Mouse (Mus musculus) midbrain, embryonic 16.5 days (tissue): Measurements from ENCODE around the gene Ms4a4a. TPM values are rescaled to one million over a fixed set of nuclear protein-coding genes. Genes with fewer than 3 reads are reported as not detected.

ENCODE experiments used
- ATAC-seq: fragments of 200-750 bp; cut with Nextera tagmentation; 2 replicates; pipeline ENCODE4 v1.8.0; 2017; ENCODE audit warnings: moderate TSS enrichment
- H3K27ac ChIP-seq: fragments of 300-500 bp; sonication (generic); 2 replicates; pipeline ENCODE4 v1.5.1; 2014; ENCODE audit warnings: mild to moderate bottlenecking, low read length, mixed read lengths
- H3K27me3 ChIP-seq: fragments of 300-500 bp; sonication (generic); 2 replicates; pipeline ENCODE4 v1.6.1; 2014; ENCODE audit warnings: low read depth, low read length, mixed read lengths; ENCODE audit not compliant: control insufficient read depth, insufficient read depth
- H3K36me3 ChIP-seq: fragments of 300-500 bp; sonication (generic); 2 replicates; pipeline ENCODE4 v1.6.1; 2014; ENCODE audit warnings: mild to moderate bottlenecking, low read length, moderate library complexity, mixed read lengths; ENCODE audit not compliant: control insufficient read depth, insufficient read depth
- H3K4me1 ChIP-seq: fragments of 300-500 bp; sonication (generic); 2 replicates; pipeline ENCODE4 v1.6.1; 2014; ENCODE audit warnings: mild to moderate bottlenecking, low read length, mixed read lengths; ENCODE audit not compliant: control insufficient read depth, insufficient read depth
- H3K4me2 ChIP-seq: fragments of 300-500 bp; sonication (generic); 2 replicates; pipeline ENCODE4 v1.6.1; 2014; ENCODE audit warnings: mild to moderate bottlenecking, low read length, mixed read lengths
- H3K4me3 ChIP-seq: fragments of 300-500 bp; sonication (generic); 2 replicates; pipeline ENCODE4 v1.5.1; 2014; ENCODE audit warnings: low read depth, mild to moderate bottlenecking, low read length, moderate library complexity, mixed read lengths
- H3K9ac ChIP-seq: fragments of 300-500 bp; sonication (generic); 2 replicates; pipeline ENCODE4 v1.6.1; 2014; ENCODE audit warnings: low read depth, low read length, mixed read lengths
- H3K9me3 ChIP-seq: fragments of 300-500 bp; sonication (generic); replicated peaks from 2 replicates; pipeline ENCODE4 v1.6.1; 2014; ENCODE audit warnings: mild to moderate bottlenecking, low read length, mixed read lengths; ENCODE audit not compliant: control insufficient read depth, poor library complexity, severe bottlenecking
- WGBS: fragments of 180-500 bp; shearing (Covaris S2); extraction: QIAGEN DNeasy Blood & Tissue Kit; methylation state at CpG from one replicate; pipeline ENCODE4 v1.1.7; 2014; 5-methylcytosine and 5-hydroxymethylcytosine counted together
- polyA plus RNA-seq: library from polyadenylated mRNA; unstranded; fragments of >200 nt; fragmentation: Nextera tagmentation; extraction: Ambion mirVana; gene quantifications from 2 replicates; pipeline ENCODE4 v1.2.1, GENCODE M21; 2015

Ms4a4a gene
- polyA plus RNA-seq, 1 experiment from 2014 or later: 2.1 TPM

DNA sequence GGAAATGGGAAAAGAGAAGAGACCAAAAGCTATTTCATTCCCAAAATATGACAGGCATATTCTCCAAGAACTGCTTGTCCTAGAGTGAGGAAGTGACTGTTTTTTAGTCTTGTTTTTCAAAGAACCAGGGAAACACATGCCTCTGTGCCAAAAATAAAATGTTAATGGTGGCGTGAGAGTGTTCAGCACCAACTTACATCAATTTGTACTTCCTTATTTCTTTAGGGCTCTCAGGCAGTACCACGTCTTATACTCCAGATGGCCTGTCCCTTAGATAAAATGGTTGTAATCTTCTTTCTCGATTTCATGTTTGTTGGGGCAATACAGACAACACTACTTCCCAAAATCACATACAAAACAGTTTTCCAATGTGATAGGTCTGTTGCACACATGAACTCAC, 7.0 kb upstream of the Ms4a4a start:
- no peaks in the 10 kb centered on the region for H3K4me1 ChIP-seq
- no peaks in the 10 kb centered on the region for H3K27me3 ChIP-seq
- H3K9ac ChIP-seq: no peak overlapping the region
- no peak overlapping the region for H3K27ac ChIP-seq
- H3K36me3 ChIP-seq: no peaks in the 10 kb centered on the region
- no peak for ATAC-seq
- no peaks in the 10 kb centered on the region for H3K9me3 ChIP-seq
- H3K4me2 ChIP-seq: no peak overlapping the region
- 83% methylated on average over 3 of the region's 3 CpGs for WGBS
- no peak overlapping the region for H3K4me3 ChIP-seq

DNA sequence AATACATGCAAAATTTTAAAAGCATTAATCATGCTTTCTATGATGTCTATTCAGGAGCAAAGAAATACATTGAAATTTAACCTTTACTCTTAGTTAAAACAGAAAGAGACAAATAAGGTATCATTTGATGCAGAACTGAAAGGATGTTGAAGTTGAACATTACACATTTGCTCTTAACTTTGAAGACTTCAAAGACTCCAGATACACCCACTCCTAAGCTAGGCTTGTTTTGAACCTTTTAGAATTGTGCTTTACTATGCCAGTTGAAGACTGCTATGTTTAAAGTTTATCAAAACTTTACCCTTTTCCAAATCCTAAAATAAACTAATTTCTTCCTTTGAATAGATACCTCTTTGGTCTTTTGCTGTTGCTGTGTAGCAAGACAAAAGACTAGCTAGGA, 4.1 kb upstream of the Ms4a4a start:
- H3K4me1 ChIP-seq: no peaks in the 10 kb centered on the region
- no peak overlapping the region for H3K9ac ChIP-seq
- no peak overlapping the region for H3K4me3 ChIP-seq
- no peaks in the 10 kb centered on the region for H3K36me3 ChIP-seq
- H3K27ac ChIP-seq: no peak overlapping the region
- H3K4me2 ChIP-seq: no peak overlapping the region
- ATAC-seq: no peak
- no peaks in the 10 kb centered on the region for H3K9me3 ChIP-seq
- H3K27me3 ChIP-seq: no peaks in the 10 kb centered on the region

DNA sequence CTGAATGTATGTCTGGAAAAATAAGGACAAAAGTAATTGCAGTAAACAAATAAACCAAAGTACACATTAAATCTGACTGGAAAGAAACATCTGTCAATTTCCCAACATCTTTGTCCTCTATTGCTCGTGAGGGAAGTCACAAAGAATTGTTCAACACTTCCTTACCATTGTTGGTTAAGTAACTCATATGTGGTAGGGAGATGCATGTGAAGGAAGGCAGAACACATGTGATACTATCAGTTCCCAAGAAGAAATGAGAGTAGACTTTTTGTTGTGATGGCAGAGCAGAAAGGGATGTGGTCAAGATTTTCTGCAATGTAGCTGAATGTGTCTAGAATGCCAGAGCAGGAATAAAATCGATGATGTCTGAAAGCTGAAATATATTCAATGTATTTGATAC, 1.1 kb downstream of the Ms4a4a start:
- Histone ChIP-seq H3K9me3 (no peaks in the 10 kb centered on the region), H3K27ac (no peak overlapping the region), H3K9ac (no peak overlapping the region), H3K27me3 (no peaks in the 10 kb centered on the region), H3K4me3 (no peak overlapping the region), H3K4me2 (no peak overlapping the region), H3K36me3 (no peaks in the 10 kb centered on the region), H3K4me1 (no peaks in the 10 kb centered on the region)
- WGBS: 79% methylated on average over 2 of the region's 2 CpGs
- ATAC-seq: no peak

- whole genome bisulfite sequencing: 79% methylated on average over 2 of the region's 2 CpGs
- H3K4me2 ChIP-seq: no peak overlapping the region
- H3K27ac ChIP-seq: no peak overlapping the region
- H3K9me3 ChIP-seq: no peaks in the 10 kb centered on the region
- no peak for ATAC-seq
- H3K4me3 ChIP-seq: no peak overlapping the region
- no peaks in the 10 kb centered on the region for H3K4me1 ChIP-seq
- no peak overlapping the region for H3K9ac ChIP-seq
- H3K36me3 ChIP-seq: no peaks in the 10 kb centered on the region
- H3K27me3 ChIP-seq: no peaks in the 10 kb centered on the region
These were observed 11.8 kb downstream of the Ms4a4a start for GRCm38 (mm10) chr19:11387109-11387508.

- Histone ChIP-seq H3K27me3 (no peaks in the 10 kb centered on the region), H3K4me1 (no peaks in the 10 kb centered on the region), H3K9ac (no peak overlapping the region), H3K9me3 (no peaks in the 10 kb centered on the region), H3K4me2 (no peak overlapping the region), H3K27ac (no peak overlapping the region), H3K4me3 (no peak overlapping the region), H3K36me3 (no peaks in the 10 kb centered on the region)
- ATAC-seq: no peak
- WGBS: 88% methylated on average over 4 of the region's 4 CpGs
These were observed 12.4 kb downstream of the Ms4a4a start for GRCm38 (mm10) chr19:11387685-11388084.

DNA sequence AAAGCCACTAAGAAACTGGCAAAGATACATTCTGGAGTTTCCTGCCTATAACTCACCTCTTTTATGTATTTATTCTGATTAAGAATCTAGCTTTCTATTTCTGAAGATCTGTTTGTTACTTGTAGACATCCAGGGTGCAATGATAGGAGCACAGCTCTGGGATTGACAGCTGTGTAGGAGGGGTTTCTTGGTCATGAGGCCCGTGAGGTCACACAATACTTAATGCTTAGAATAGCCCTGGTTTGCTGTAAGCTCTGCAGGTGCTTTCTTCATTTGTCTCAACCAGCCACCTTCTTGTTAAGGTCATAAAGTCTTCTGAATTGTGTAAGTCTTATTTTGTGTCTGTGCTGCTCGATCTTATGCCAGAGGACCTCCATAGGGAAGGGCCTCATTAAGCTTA, 13.6 kb downstream of the Ms4a4a start:
- H3K9me3 ChIP-seq: no peaks in the 10 kb centered on the region

DNA sequence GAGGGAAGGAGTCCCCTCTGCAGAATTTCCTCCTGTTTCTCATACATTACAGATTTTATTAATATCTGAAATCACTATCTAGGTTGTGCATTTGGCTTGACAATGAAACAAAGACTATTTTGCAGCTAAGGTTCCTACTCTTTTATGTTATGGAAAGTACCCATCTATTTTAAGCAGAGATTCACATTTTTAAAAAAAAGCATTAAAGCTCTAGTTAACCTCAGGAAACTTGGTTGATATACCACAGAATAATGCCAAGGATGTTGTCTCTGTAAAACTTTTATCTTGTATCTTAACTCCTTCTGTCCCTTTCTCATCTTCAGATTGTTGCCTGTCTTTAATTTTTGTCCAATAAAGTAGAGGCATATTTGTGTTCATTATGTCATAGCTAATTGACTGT, 20.4 kb downstream of the Ms4a4a start:
- ATAC-seq: no peak
- Histone ChIP-seq H3K27me3 (no peaks in the 10 kb centered on the region), H3K27ac (no peak overlapping the region), H3K36me3 (no peaks in the 10 kb centered on the region), H3K4me2 (no peak overlapping the region), H3K4me1 (no peaks in the 10 kb centered on the region), H3K9ac (no peak overlapping the region), H3K4me3 (no peak overlapping the region), H3K9me3 (no peaks in the 10 kb centered on the region)

More for the DNA sequence above, 13.6 kb downstream of the Ms4a4a start:
- Histone ChIP-seq H3K27ac (no peak overlapping the region), H3K4me3 (no peak overlapping the region), H3K9ac (no peak overlapping the region), H3K4me1 (no peaks in the 10 kb centered on the region), H3K27me3 (no peaks in the 10 kb centered on the region), H3K36me3 (no peaks in the 10 kb centered on the region), H3K4me2 (no peak overlapping the region)
- 74% methylated on average over 2 of the region's 2 CpGs for WGBS
- ATAC-seq: no peak

GRCm38 (mm10) chr19:11404527-11404926, 29.2 kb downstream of the Ms4a4a start, which contains the start of gene Ms4a4c:
TSS of gene Ms4a4c (plus strand) at chr19:11404770.
- Histone ChIP-seq H3K27me3 (no peaks in the 10 kb centered on the region), H3K36me3 (no peaks in the 10 kb centered on the region), H3K27ac (no peak within 1 kb of the TSS), H3K4me3 (no peak within 1 kb of the TSS), H3K9me3 (no peaks in the 10 kb centered on the region), H3K4me1 (no peaks in the 10 kb centered on the region), H3K4me2 (no peak within 1 kb of the TSS), H3K9ac (no peak within 1 kb of the TSS)
- WGBS: 79% methylated on average over 3 of the region's 3 CpGs
- no peak for ATAC-seq

- no peak overlapping the region for H3K9ac ChIP-seq
- H3K4me1 ChIP-seq: no peaks in the 10 kb centered on the region
- no peak overlapping the region for H3K4me3 ChIP-seq
- no peak for ATAC-seq
- no peak overlapping the region for H3K27ac ChIP-seq
- H3K27me3 ChIP-seq: no peaks in the 10 kb centered on the region
- no peaks in the 10 kb centered on the region for H3K9me3 ChIP-seq
- H3K36me3 ChIP-seq: no peaks in the 10 kb centered on the region
- H3K4me2 ChIP-seq: no peak overlapping the region
These were observed 32.1 kb downstream of the Ms4a4a start for GRCm38 (mm10) chr19:11407428-11407827.

DNA sequence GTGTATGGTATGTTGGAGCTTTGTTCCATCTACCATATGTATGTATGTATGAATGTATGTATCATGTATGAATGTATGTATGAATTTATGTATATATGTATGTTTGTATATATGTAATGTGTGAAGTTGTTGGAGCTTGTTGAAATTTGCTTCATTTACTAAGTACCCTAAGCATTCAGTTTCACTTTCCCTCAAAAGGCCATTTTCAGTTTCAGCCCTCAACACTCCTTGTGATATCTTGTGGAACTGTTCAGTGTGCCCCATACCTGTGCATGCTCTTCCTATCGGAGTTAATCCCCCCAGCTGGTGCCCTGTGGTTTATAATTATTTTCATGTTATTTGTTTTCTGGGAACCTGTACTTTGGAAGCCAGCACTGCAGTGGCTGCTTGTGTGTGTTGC, 33.3 kb downstream of the Ms4a4a start:
- Histone ChIP-seq H3K36me3 (no peaks in the 10 kb centered on the region), H3K27ac (no peak overlapping the region), H3K4me2 (no peak overlapping the region), H3K27me3 (no peaks in the 10 kb centered on the region), H3K4me3 (no peak overlapping the region), H3K4me1 (no peaks in the 10 kb centered on the region), H3K9me3 (no peaks in the 10 kb centered on the region), H3K9ac (no peak overlapping the region)
- 83% methylated on average over 1 of the region's 1 CpGs for WGBS
- no peak for ATAC-seq
